Comparison of ENCODE assay signal across 8 mouse cellular contexts in genomic region chr4:116122762-116123161, GRCm38 (mm10). TPM values are rescaled to one million over a fixed set of nuclear protein-coding genes. Genes with fewer than 3 reads are reported as not detected.
DNase-seq lines count a peak whose midpoint lies in the region; ATAC-seq lines count a peak whose summit lies in the region.

No protein-coding gene starts in this region.

- intact Hi-C loops in left cerebral cortex, postnatal 4 days (cut with DNase I), result no loop called here

- peak overlapping the region; percentile 58 for H3K4me3 ChIP-seq in neural tube, embryonic 11.5 days (ENCODE audit: low read depth, low read length)
- peak overlapping the region; percentile 81 for H3K4me3 ChIP-seq in forebrain, embryonic 10.5 days
- peak overlapping the region; percentile 67 for H3K4me3 ChIP-seq in liver, embryonic 11.5 days (ENCODE audit: low read depth, low read length)
- H3K4me3 ChIP-seq in stomach, embryonic 15.5 days (replicated peaks), result peak overlapping the region; percentile 61

- H3K27me3 ChIP-seq in neural tube, embryonic 11.5 days (ENCODE audit: control insufficient read depth, insufficient read depth, low read length), result no peaks in the 10 kb centered on the region
- H3K27me3 ChIP-seq in forebrain, embryonic 10.5 days (ENCODE audit: poor library complexity, severe bottlenecking), result no peaks in the 10 kb centered on the region
- no peaks in the 10 kb centered on the region for H3K27me3 ChIP-seq in liver, embryonic 11.5 days (replicated peaks; ENCODE audit: control insufficient read depth, insufficient read depth, low read length)
- H3K27me3 ChIP-seq in stomach, embryonic 15.5 days (replicated peaks), result no peaks in the 10 kb centered on the region

- no peak for DNase-seq in neural tube, embryonic 11.5 days (ENCODE audit: low spot score)
- no peak for DNase-seq in neural tube, embryonic 10.5 days (ENCODE audit: extremely low spot score, low spot score)
- DNase-seq in forebrain, embryonic 10.5 days (ENCODE audit: extremely low spot score, low spot score), result no peak
- no peak for DNase-seq in liver, embryonic 11.5 days (ENCODE audit: low spot score)
- no peak for DNase-seq in spleen, postnatal 36 days (ENCODE audit: low spot score in 2 of 2)
- DNase-seq in left cerebral cortex, postnatal 4 days, result no peak
- no peak for DNase-seq in left cerebral cortex, adult 9 months (ENCODE audit: low spot score in 2 of 2)

- WGBS in neural tube, embryonic 11.5 days, result 8% methylated on average over 1 of the region's 1 CpGs
- WGBS in forebrain, embryonic 10.5 days, result 0% methylated on average over 1 of the region's 1 CpGs
- WGBS in liver, embryonic 11.5 days, result 0% methylated on average over 1 of the region's 1 CpGs
- 0% methylated on average over 1 of the region's 1 CpGs for WGBS in stomach, embryonic 15.5 days

- peak overlapping the region; percentile 82 for H3K4me2 ChIP-seq in neural tube, embryonic 11.5 days (ENCODE audit: low read depth)
- peak overlapping the region; percentile 83 for H3K4me2 ChIP-seq in liver, embryonic 11.5 days
- H3K4me2 ChIP-seq in stomach, embryonic 15.5 days, result peak overlapping the region; percentile 60

- H3K27ac ChIP-seq in neural tube, embryonic 11.5 days (ENCODE audit: low read depth, low read length), result no peak overlapping the region
- peak overlapping the region; percentile 87 for H3K27ac ChIP-seq in forebrain, embryonic 10.5 days
- peak overlapping the region; percentile 30; the same call in 1 of the 2 replicates for H3K27ac ChIP-seq in liver, embryonic 11.5 days (ENCODE audit: low read depth, low read length)
- H3K27ac ChIP-seq in stomach, embryonic 15.5 days, result no peak overlapping the region

- peaks cover 5% of the 10 kb centered on the region for H3K4me1 ChIP-seq in neural tube, embryonic 11.5 days (ENCODE audit: control insufficient read depth, insufficient read depth, low read length)
- peaks cover 27% of the 10 kb centered on the region for H3K4me1 ChIP-seq in forebrain, embryonic 10.5 days
- peaks cover 18% of the 10 kb centered on the region for H3K4me1 ChIP-seq in liver, embryonic 11.5 days (replicated peaks; ENCODE audit: control insufficient read depth, insufficient read depth, low read length)
- peaks cover 8% of the 10 kb centered on the region for H3K4me1 ChIP-seq in stomach, embryonic 15.5 days

- no peak for ATAC-seq in neural tube, embryonic 11.5 days (ENCODE audit: insufficient read depth, low FRiP score, low TSS enrichment)
- no peak for ATAC-seq in liver, embryonic 11.5 days (replicated peaks; ENCODE audit: low FRiP score)
- no peak for ATAC-seq in stomach, embryonic 15.5 days (ENCODE audit: insufficient read depth, low FRiP score, low read depth)

- no peaks in the 10 kb centered on the region for H3K36me3 ChIP-seq in neural tube, embryonic 11.5 days (ENCODE audit: control insufficient read depth, insufficient read depth, low read length)
- H3K36me3 ChIP-seq in forebrain, embryonic 10.5 days (replicated peaks), result peaks cover 37% of the 10 kb centered on the region
- no peaks in the 10 kb centered on the region; the same call in 1 of the 2 replicates for H3K36me3 ChIP-seq in liver, embryonic 11.5 days (ENCODE audit: control insufficient read depth, insufficient read depth, low read length)
- no peaks in the 10 kb centered on the region for H3K36me3 ChIP-seq in stomach, embryonic 15.5 days

- no peaks in the 10 kb centered on the region for H3K9me3 ChIP-seq in neural tube, embryonic 11.5 days (ENCODE audit: control insufficient read depth, low read length)
- no peaks in the 10 kb centered on the region for H3K9me3 ChIP-seq in forebrain, embryonic 10.5 days
- H3K9me3 ChIP-seq in liver, embryonic 11.5 days (ENCODE audit: control insufficient read depth, low read length), result no peaks in the 10 kb centered on the region
- no peaks in the 10 kb centered on the region for H3K9me3 ChIP-seq in stomach, embryonic 15.5 days

- peak overlapping the region; percentile 61 for H3K9ac ChIP-seq in neural tube, embryonic 11.5 days (ENCODE audit: low read length)
- H3K9ac ChIP-seq in liver, embryonic 11.5 days (ENCODE audit: low read depth, low read length), result peak overlapping the region; percentile 71
- peak overlapping the region; percentile 48; the same call in 1 of the 2 replicates for H3K9ac ChIP-seq in stomach, embryonic 15.5 days

RNA-seq across cellular contexts. Expression of gene Rad54l, which starts 0.7 kb away (rescaled TPM):
- polyA plus RNA-seq in neural tube, embryonic 11.5 days (2014; fragmentation: Nextera tagmentation; extraction: Ambion mirVana), result 43.7 and 44.3 TPM in 2 replicates
- polyA plus RNA-seq in forebrain, embryonic 10.5 days (2016; fragmentation: Nextera tagmentation; extraction: Ambion mirVana), result 91.5 and 95.8 TPM in 2 replicates
- 59.4 and 61.7 TPM in 2 replicates for polyA plus RNA-seq in liver, embryonic 11.5 days (2014; fragmentation: Nextera tagmentation; extraction: Ambion mirVana)
- 24.6 and 26.4 TPM in 2 replicates for polyA plus RNA-seq in stomach, embryonic 15.5 days (2015; fragmentation: Nextera tagmentation; extraction: Ambion mirVana)
- total RNA-seq in left cerebral cortex, postnatal 4 days (2021), result 1 to 10 TPM; 2.4 to 3.2 TPM

RNA-seq across cellular contexts. Expression of gene Pomgnt1, which starts 0.9 kb away (rescaled TPM):
- 51.1 and 52.1 TPM in 2 replicates for polyA plus RNA-seq in neural tube, embryonic 11.5 days (2014; fragmentation: Nextera tagmentation; extraction: Ambion mirVana)
- 50.6 and 54.7 TPM in 2 replicates for polyA plus RNA-seq in forebrain, embryonic 10.5 days (2016; fragmentation: Nextera tagmentation; extraction: Ambion mirVana)
- 32.8 and 37.7 TPM in 2 replicates for polyA plus RNA-seq in liver, embryonic 11.5 days (2014; fragmentation: Nextera tagmentation; extraction: Ambion mirVana)
- 50.0 and 52.9 TPM in 2 replicates for polyA plus RNA-seq in stomach, embryonic 15.5 days (2015; fragmentation: Nextera tagmentation; extraction: Ambion mirVana)
- total RNA-seq in left cerebral cortex, postnatal 4 days (2021), result 10 to 100 TPM; 78.4 to 83.7 TPM

RNA-seq across cellular contexts. Expression of gene Lurap1, which starts 28.4 kb away (rescaled TPM):
- 1.4 and 1.5 TPM in 2 replicates for polyA plus RNA-seq in neural tube, embryonic 11.5 days (2014; fragmentation: Nextera tagmentation; extraction: Ambion mirVana)
- polyA plus RNA-seq in forebrain, embryonic 10.5 days (2016; fragmentation: Nextera tagmentation; extraction: Ambion mirVana), result 2.0 and 2.6 TPM in 2 replicates
- polyA plus RNA-seq in liver, embryonic 11.5 days (2014; fragmentation: Nextera tagmentation; extraction: Ambion mirVana), result 0.64 and 1.1 TPM in 2 replicates
- polyA plus RNA-seq in stomach, embryonic 15.5 days (2015; fragmentation: Nextera tagmentation; extraction: Ambion mirVana), result 2.4 and 3.1 TPM in 2 replicates
- 10 to 100 TPM; 18.5 to 21.1 TPM for total RNA-seq in left cerebral cortex, postnatal 4 days (2021)

RNA-seq across cellular contexts. Expression of gene Tspan1, which starts 44.6 kb away (rescaled TPM):
- 0.11 and 0.19 TPM in 2 replicates for polyA plus RNA-seq in neural tube, embryonic 11.5 days (2014; fragmentation: Nextera tagmentation; extraction: Ambion mirVana)
- polyA plus RNA-seq in forebrain, embryonic 10.5 days (2016; fragmentation: Nextera tagmentation; extraction: Ambion mirVana), result not detected in 2 replicates
- polyA plus RNA-seq in liver, embryonic 11.5 days (2014; fragmentation: Nextera tagmentation; extraction: Ambion mirVana), result 0.11 TPM in 1 of 2 replicates, not detected in the other
- polyA plus RNA-seq in stomach, embryonic 15.5 days (2015; fragmentation: Nextera tagmentation; extraction: Ambion mirVana), result 47.5 and 50.8 TPM in 2 replicates
- not detected for total RNA-seq in left cerebral cortex, postnatal 4 days (2021)

RNA-seq across cellular contexts. Expression of gene Lrrc41, which starts 47.7 kb away (rescaled TPM):
- polyA plus RNA-seq in neural tube, embryonic 11.5 days (2014; fragmentation: Nextera tagmentation; extraction: Ambion mirVana), result 74.2 and 84.9 TPM in 2 replicates
- polyA plus RNA-seq in forebrain, embryonic 10.5 days (2016; fragmentation: Nextera tagmentation; extraction: Ambion mirVana), result 61.8 and 68.1 TPM in 2 replicates
- polyA plus RNA-seq in liver, embryonic 11.5 days (2014; fragmentation: Nextera tagmentation; extraction: Ambion mirVana), result 67.6 and 70.8 TPM in 2 replicates
- polyA plus RNA-seq in stomach, embryonic 15.5 days (2015; fragmentation: Nextera tagmentation; extraction: Ambion mirVana), result 65.3 and 68.0 TPM in 2 replicates
- 10 to 100 TPM; 60.2 to 68.2 TPM for total RNA-seq in left cerebral cortex, postnatal 4 days (2021)

Comparison
In these comparisons a context has a peak if more than half of its experiments do, and no peak if none do; other contexts are left out.
1. H3K27ac ChIP-seq: peak in forebrain, embryonic 10.5 days (single experiment) and liver, embryonic 11.5 days (single experiment); none in neural tube, embryonic 11.5 days (single experiment) and stomach, embryonic 15.5 days (single experiment).
2. Peak in every context shown above with its lines, with median percentiles within 50 percentile points of each other: H3K4me2 ChIP-seq, H3K4me3 ChIP-seq and H3K9ac ChIP-seq.